Mouse (Mus musculus) stomach, postnatal 0 days (tissue): ENCODE data around the gene Cntd1. TPM values are rescaled to one million over a fixed set of nuclear protein-coding genes. Genes with fewer than 3 reads are reported as not detected.

ENCODE experiments used
- ATAC-seq: fragments of 200-750 bp; cut with Nextera tagmentation; 2 replicates; pipeline ENCODE4 v1.8.0; 2017; ENCODE audit not compliant: low FRiP score, low TSS enrichment
- DNase-seq: peaks from one replicate; pipeline ENCODE4 v3.0.0-alpha.2; 2016; ENCODE audit warnings: low spot score
- H3K27ac ChIP-seq: fragments of 300-500 bp; sonication (generic); replicated peaks from 2 replicates; pipeline ENCODE4 v1.5.1; 2014; ENCODE audit warnings: mild to moderate bottlenecking, control low read depth
- H3K27me3 ChIP-seq: fragments of 300-500 bp; sonication (generic); 2 replicates; pipeline ENCODE4 v1.6.1; 2014; ENCODE audit warnings: low read length; ENCODE audit not compliant: control insufficient read depth, insufficient read depth
- H3K36me3 ChIP-seq: fragments of 300-500 bp; sonication (generic); 2 replicates; pipeline ENCODE4 v1.6.1; 2014; ENCODE audit warnings: low read length, mixed read lengths; ENCODE audit not compliant: control insufficient read depth, insufficient read depth
- H3K4me1 ChIP-seq: fragments of 300-500 bp; sonication (generic); replicated peaks from 2 replicates; pipeline ENCODE4 v1.6.1; 2014; ENCODE audit warnings: antibody characterized with exemption; ENCODE audit not compliant: control insufficient read depth, insufficient read depth
- H3K4me2 ChIP-seq: fragments of 300-500 bp; sonication (generic); replicated peaks from 2 replicates; pipeline ENCODE4 v1.6.1; 2014; ENCODE audit warnings: low read depth, mild to moderate bottlenecking, control low read depth, moderate library complexity
- H3K4me3 ChIP-seq: fragments of 300-500 bp; sonication (generic); 2 replicates; pipeline ENCODE4 v1.5.1; 2014; ENCODE audit warnings: low read depth, low read length, control low read depth
- H3K9ac ChIP-seq: fragments of 300-500 bp; sonication (generic); 2 replicates; pipeline ENCODE4 v1.6.1; 2014; ENCODE audit warnings: mild to moderate bottlenecking, low read length, control low read depth, mixed read lengths
- H3K9me3 ChIP-seq: fragments of 300-500 bp; sonication (generic); 2 replicates; pipeline ENCODE4 v1.6.1; 2016; ENCODE audit warnings: low read length; ENCODE audit not compliant: control insufficient read depth
- CTCF ChIP-seq: IDR thresholded peaks from 2 replicates; pipeline ENCODE4 v1.5.1; 2016; ENCODE audit warnings: antibody characterized with exemption, low read depth, mild to moderate bottlenecking, moderate library complexity
- EP300 ChIP-seq: optimal IDR thresholded peaks from 2 replicates; pipeline ENCODE3; 2016; ENCODE audit warnings: antibody characterized with exemption
- WGBS: fragments of 180-500 bp; shearing (Covaris S2); extraction: QIAGEN DNeasy Blood & Tissue Kit; methylation state at CpG from one replicate; pipeline ENCODE4 v1.1.7; 2014; 5-methylcytosine and 5-hydroxymethylcytosine counted together
- polyA plus RNA-seq: library from polyadenylated mRNA; unstranded; fragments of >200 nt; fragmentation: Nextera tagmentation; extraction: Ambion mirVana; gene quantifications from 2 replicates; pipeline ENCODE4 v1.2.1, GENCODE M21; 2015

Gene Cntd1
- polyA plus RNA-seq, 1 experiment from 2014 or later: 0.33 TPM

GRCm38 (mm10) chr11:101291231-101291630, 12.4 kb downstream of the Cntd1 start:
- Histone ChIP-seq H3K4me3 (no peak overlapping the region), H3K4me2 (no peak overlapping the region), H3K27me3 (no peaks in the 10 kb centered on the region), H3K9me3 (no peaks in the 10 kb centered on the region), H3K36me3 (peaks cover 35% of the 10 kb centered on the region), H3K27ac (no peak overlapping the region), H3K4me1 (no peaks in the 10 kb centered on the region), H3K9ac (no peak overlapping the region)
- WGBS: 92% methylated on average over 8 of the region's 8 CpGs
- no peak for TF ChIP-seq CTCF
- TF ChIP-seq EP300: no peak
- DNase-seq: no peak
- ATAC-seq: no peak

GRCm38 (mm10) chr11:101295191-101295590, 16.4 kb downstream of the Cntd1 start:
- peaks cover 27% of the 10 kb centered on the region for H3K36me3 ChIP-seq
- H3K4me3 ChIP-seq: no peak overlapping the region
- no peak for ATAC-seq
- H3K9ac ChIP-seq: no peak overlapping the region
- H3K4me1 ChIP-seq: no peaks in the 10 kb centered on the region
- TF ChIP-seq EP300: no peak
- TF ChIP-seq CTCF: no peak
- WGBS: 95% methylated on average over 8 of the region's 8 CpGs
- no peaks in the 10 kb centered on the region for H3K9me3 ChIP-seq
- no peak overlapping the region for H3K4me2 ChIP-seq
- H3K27ac ChIP-seq: no peak overlapping the region
- no peaks in the 10 kb centered on the region for H3K27me3 ChIP-seq
- no peak for DNase-seq

GRCm38 (mm10) chr11:101300881-101301280, 22.1 kb downstream of the Cntd1 start:
- TF ChIP-seq EP300: no peak
- TF ChIP-seq CTCF: peak; percentile 56
- Histone ChIP-seq H3K4me1 (peaks cover 7% of the 10 kb centered on the region; the same call in 1 of the 2 replicates), H3K9me3 (no peaks in the 10 kb centered on the region), H3K9ac (peak overlapping the region; percentile 89; the same call in 1 of the 2 replicates), H3K27me3 (no peaks in the 10 kb centered on the region), H3K4me2 (peak overlapping the region; percentile 97), H3K36me3 (peaks cover 4% of the 10 kb centered on the region; the same call in 1 of the 2 replicates), H3K27ac (no peak overlapping the region), H3K4me3 (peak overlapping the region; percentile 89)
- DNase-seq (no peak), ATAC-seq (no peak)
- WGBS: 59% methylated on average over 7 of the region's 7 CpGs

- ATAC-seq: peak; percentile 11; the same call in 1 of the 2 replicates
- peak overlapping the region; percentile 74 for H3K27ac ChIP-seq
Observed at GRCm38 (mm10) chr11:101301299-101302003, 22.6 kb downstream of the Cntd1 start.

GRCm38 (mm10) chr11:101302004-101302798, 23.4 kb downstream of the Cntd1 start, which contains the start of gene Becn1:
Gene Becn1 (minus strand): TSS chr11:101302286.
- DNase-seq: peak; percentile 97
- TF ChIP-seq EP300: no peak
- TF ChIP-seq CTCF: peak; percentile 99
- Histone ChIP-seq H3K9me3 (no peaks in the 10 kb centered on the region), H3K4me3 (peak within 1 kb of the TSS; percentile 89), H3K4me1 (peaks cover 7% of the 10 kb centered on the region; the same call in 1 of the 2 replicates), H3K9ac (peak within 1 kb of the TSS; percentile 89), H3K27me3 (no peaks in the 10 kb centered on the region), H3K36me3 (peaks cover 4% of the 10 kb centered on the region; the same call in 1 of the 2 replicates), H3K27ac (peak within 1 kb of the TSS; percentile 74), H3K4me2 (peak within 1 kb of the TSS; percentile 97)
- WGBS: 6% methylated on average over 39 of the region's 39 CpGs
- ATAC-seq: peak; percentile 93

More at GRCm38 (mm10) chr11:101301299-101302003, 22.6 kb downstream of the Cntd1 start:
- Histone ChIP-seq H3K4me2 (peak overlapping the region; percentile 97), H3K27me3 (no peaks in the 10 kb centered on the region), H3K9ac (peak overlapping the region; percentile 89), H3K4me1 (peaks cover 7% of the 10 kb centered on the region; the same call in 1 of the 2 replicates), H3K9me3 (no peaks in the 10 kb centered on the region), H3K4me3 (peak overlapping the region; percentile 89), H3K36me3 (peaks cover 4% of the 10 kb centered on the region; the same call in 1 of the 2 replicates)
- no peak for DNase-seq
- WGBS: 11% methylated on average over 26 of the region's 26 CpGs
- TF ChIP-seq EP300 (no peak), CTCF (no peak)
